Mouse (Mus musculus) small intestine, adult 10 weeks (tissue): ENCODE data around the gene Caprin1. TPM values are rescaled to one million over a fixed set of nuclear protein-coding genes. Genes with fewer than 3 reads are reported as not detected.

Source experiments
- polyA plus RNA-seq: library from polyadenylated mRNA; stranded (reverse); fragments of 350-450 nt; fragmentation: Illumina TruSeq; extraction: RNeasy Lipid Tissue Mini Kit (QIAGEN cat#74804); gene quantifications from one replicate; pipeline ENCODE4 v1.2.3, GENCODE M21; 2014; ENCODE audit warnings: low replicate concordance

Gene Caprin1
- polyA plus RNA-seq: 499 TPM

GRCm38 (mm10) chr2:103797491-103798009 lies at the start of gene Caprin1:
Gene Caprin1, minus strand, starts transcription at chr2:103797649.

GRCm38 (mm10) chr2:103760906-103761716 lies 36.3 kb downstream of the Caprin1 start, which contains the start of gene Nat10:
Gene Nat10, minus strand, starts transcription at chr2:103761270.

Other genes starting within 250 kb of the Caprin1 start
- 0.26 TPM for gene Abtb2, start 231.3 kb downstream of the Caprin1 start, polyA plus RNA-seq
- 26.0 TPM for gene Nat10, start 36.4 kb downstream of the Caprin1 start, polyA plus RNA-seq
- 13.8 TPM for gene Lmo2, start 160.3 kb upstream of the Caprin1 start, polyA plus RNA-seq
- 75.2 TPM for gene Fbxo3, start 230.1 kb upstream of the Caprin1 start, polyA plus RNA-seq
- not detected for gene 4931422A03Rik, start 230.7 kb upstream of the Caprin1 start, polyA plus RNA-seq